ENCODE assay signal across 30 mouse cellular contexts in the genomic region with DNA sequence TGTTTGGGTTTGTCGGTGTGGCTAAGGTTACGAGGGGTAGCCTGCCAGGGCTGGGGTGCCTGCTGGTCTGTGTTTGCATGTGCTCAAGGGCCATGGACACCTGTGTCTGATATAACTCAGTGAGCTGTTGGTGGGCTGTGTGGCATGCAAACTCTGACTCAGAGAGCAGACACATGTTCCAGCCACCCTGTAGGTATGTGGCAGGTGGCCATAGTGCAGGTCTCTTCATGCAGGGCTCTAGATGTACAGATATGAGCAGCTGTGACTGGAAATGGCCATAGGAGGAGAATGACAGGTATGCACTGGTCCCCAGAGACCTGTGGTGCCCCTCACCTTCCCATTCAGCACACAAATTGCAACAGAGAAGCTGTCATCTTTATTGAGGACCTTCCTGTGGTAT. TPM values are rescaled to one million over a fixed set of nuclear protein-coding genes. Genes with fewer than 3 reads are reported as not detected.
DNase-seq lines count a peak whose midpoint lies in the region; ATAC-seq and TF ChIP-seq lines count a peak whose summit lies in the region.
"Had no signal": no experiment of that assay in that cellular context is flagged by ENCODE, and none has a peak within 500 bp of the region (broad histone marks: within the 10 kb centered on the region; RNA-seq: fewer than 3 reads in every experiment).

No protein-coding gene starts in this region.

- 0 out of 2 replicates have a peak overlapping the region, but pooled peaks have one; percentile 5 for H3K9ac ChIP-seq in midbrain, embryonic 15.5 days
- no peak overlapping the region for H3K9ac ChIP-seq in midbrain, embryonic 14.5 days (replicated peaks; ENCODE audit: low read length)
- H3K9ac ChIP-seq: embryonic facial prominence, embryonic 13.5 days; heart, embryonic 13.5 days; hindbrain, embryonic 12.5 days; hindbrain, embryonic 15.5 days had no signal

- H3K79me2 ChIP-seq in myocyte (ENCODE audit: control insufficient read depth, insufficient read depth): no peaks in the 10 kb centered on the region

- DNase-seq in midbrain, embryonic 14.5 days: no peak
- DNase-seq in urinary bladder, postnatal 25 days (ENCODE audit: low spot score): peak; percentile 51
- DNase-seq in urinary bladder, adult 2 months (ENCODE audit: low spot score): no peak
- DNase-seq in kidney, postnatal 14 days: no peak
- DNase-seq: adrenal gland, adult 2 months; adrenal gland, postnatal 14 days; cerebellum, adult 11 months; cerebellum, adult 2 months; cerebellum, adult 9-11 months; cerebellum, postnatal 25 days; embryo, embryonic 11 days; gastrocnemius, postnatal 10 days; gastrocnemius, postnatal 36 days; heart, adult 11 months; heart, postnatal 14 days; heart, postnatal 4 days had no signal

- ATAC-seq in midbrain, embryonic 15.5 days (replicated peaks): no peak
- no peak for ATAC-seq in midbrain, embryonic 14.5 days (ENCODE audit: low FRiP score, low TSS enrichment)
- ATAC-seq: CD4-positive, CD25-positive, alpha-beta regulatory T cell, adult 4 months; forebrain, embryonic 14.5 days had no signal

- no peak overlapping the region for H3K4me2 ChIP-seq in midbrain, embryonic 15.5 days
- H3K4me2 ChIP-seq in midbrain, embryonic 14.5 days (ENCODE audit: low read length): no peak overlapping the region
- H3K4me2 ChIP-seq in myocyte (ENCODE audit: low read depth): no peak overlapping the region
- H3K4me2 ChIP-seq: embryonic facial prominence, embryonic 13.5 days; heart, embryonic 13.5 days; hindbrain, embryonic 12.5 days; hindbrain, embryonic 15.5 days had no signal

- H3K4me1 ChIP-seq in midbrain, embryonic 15.5 days: peaks cover 10% of the 10 kb centered on the region
- H3K4me1 ChIP-seq in midbrain, embryonic 14.5 days (ENCODE audit: control insufficient read depth, insufficient read depth, low read length): peaks cover 7% of the 10 kb centered on the region

- H3ac ChIP-seq in myocyte (ENCODE audit: control insufficient read depth, insufficient read length): no peak overlapping the region

- H3K27ac ChIP-seq in midbrain, embryonic 15.5 days: no peak overlapping the region
- H3K27ac ChIP-seq in midbrain, embryonic 14.5 days (replicated peaks; ENCODE audit: low read depth, low read length): no peak overlapping the region
- H3K27ac ChIP-seq: embryonic facial prominence, embryonic 10.5 days; embryonic facial prominence, embryonic 13.5 days; forebrain, embryonic 10.5 days; heart, embryonic 13.5 days; hindbrain, embryonic 12.5 days; hindbrain, embryonic 15.5 days had no signal

- H3K27me3 ChIP-seq in midbrain, embryonic 15.5 days (replicated peaks): no peaks in the 10 kb centered on the region
- H3K27me3 ChIP-seq in midbrain, embryonic 14.5 days (ENCODE audit: control insufficient read depth, insufficient read depth, low read length): no peaks in the 10 kb centered on the region
- no peaks in the 10 kb centered on the region for H3K27me3 ChIP-seq in myocyte (ENCODE audit: control insufficient read depth, insufficient read depth, insufficient read length)
- H3K27me3 ChIP-seq: embryonic facial prominence, embryonic 13.5 days; heart, embryonic 13.5 days; hindbrain, embryonic 12.5 days; hindbrain, embryonic 15.5 days had no signal

- no peak overlapping the region for H3K4me3 ChIP-seq in midbrain, embryonic 15.5 days
- no peak overlapping the region for H3K4me3 ChIP-seq in midbrain, embryonic 14.5 days (replicated peaks; ENCODE audit: low read depth, low read length)
- H3K4me3 ChIP-seq in myocyte: no peak overlapping the region
- H3K4me3 ChIP-seq: embryonic facial prominence, embryonic 10.5 days; embryonic facial prominence, embryonic 13.5 days; erythroblast, embryonic 14.5 days; forebrain, embryonic 10.5 days; heart, embryonic 13.5 days; hindbrain, embryonic 12.5 days; hindbrain, embryonic 15.5 days had no signal

- WGBS in midbrain, embryonic 15.5 days: 93% methylated on average over 2 of the region's 2 CpGs
- WGBS in midbrain, embryonic 14.5 days: 90% methylated on average over 2 of the region's 2 CpGs

- no peaks in the 10 kb centered on the region for H3K9me3 ChIP-seq in midbrain, embryonic 15.5 days
- H3K9me3 ChIP-seq in midbrain, embryonic 14.5 days (ENCODE audit: control insufficient read depth, low read length): no peaks in the 10 kb centered on the region
- H3K9me3 ChIP-seq: embryonic facial prominence, embryonic 10.5 days; embryonic facial prominence, embryonic 13.5 days; forebrain, embryonic 10.5 days; heart, embryonic 13.5 days; hindbrain, embryonic 12.5 days; hindbrain, embryonic 15.5 days had no signal

- TF ChIP-seq POLR2A in myocyte (IDR thresholded peaks at IDR 0.05; ENCODE audit: insufficient read length, low read depth): no peak

- H3K36me3 ChIP-seq in midbrain, embryonic 15.5 days (replicated peaks): peaks cover 10% of the 10 kb centered on the region; the same call in 1 of the 2 replicates
- peaks cover 35% of the 10 kb centered on the region for H3K36me3 ChIP-seq in midbrain, embryonic 14.5 days (ENCODE audit: control insufficient read depth, insufficient read depth, low read length)
- H3K36me3 ChIP-seq in myocyte (ENCODE audit: control insufficient read depth, insufficient read depth): no peaks in the 10 kb centered on the region

TF ChIP-seq in myocyte, 11 proteins besides CTCF, POLR2A, EP300 and RAD21:
- TF ChIP-seq TCF3 (IDR thresholded peaks at IDR 0.05; ENCODE audit: insufficient read length, low read depth) (no peak), POLR2AphosphoS2 (IDR thresholded peaks at IDR 0.05; ENCODE audit: insufficient read length, low read depth) (peak; percentile 26)

RNA-seq across cellular contexts. Expression of a gene that starts 0.6 kb away (rescaled TPM):
- polyA plus RNA-seq in midbrain, embryonic 15.5 days (2015; fragmentation: Nextera tagmentation; extraction: Ambion mirVana): 0.89 and 2.0 TPM in 2 replicates
- 1.7 TPM in 1 of 2 replicates, not detected in the other for polyA plus RNA-seq in midbrain, embryonic 14.5 days (2014; fragmentation: Nextera tagmentation; extraction: Ambion mirVana)
- polyA plus RNA-seq in urinary bladder, adult 2 months (2012; rRNA removed): 0.43 and 1.2 TPM in 2 replicates
- 0.31 TPM for polyA plus RNA-seq in myocyte (2012; fragmentation: generic; extraction: Trizol)
- polyA plus RNA-seq: adrenal gland, adult 2 months; C2C12; cerebellum, adult 2 months; embryonic facial prominence, embryonic 10.5 days; erythroblast, embryonic 14.5 days; forebrain, embryonic 10.5 days; forebrain, embryonic 14.5 days; heart, embryonic 16.5 days; intestine, embryonic 14.5 days had no signal

RNA-seq across cellular contexts. Expression of a gene that starts 4.4 kb away (rescaled TPM):
- 111 and 112 TPM in 2 replicates for polyA plus RNA-seq in midbrain, embryonic 15.5 days (2015; fragmentation: Nextera tagmentation; extraction: Ambion mirVana)
- polyA plus RNA-seq in midbrain, embryonic 14.5 days (2014; fragmentation: Nextera tagmentation; extraction: Ambion mirVana): 88.8 and 95.8 TPM in 2 replicates
- 41.0 and 47.1 TPM in 2 replicates for polyA plus RNA-seq in urinary bladder, adult 2 months (2012; rRNA removed)
- 86.7 TPM for polyA plus RNA-seq in myocyte (2012; fragmentation: generic; extraction: Trizol)

RNA-seq across cellular contexts. Expression of a gene that starts 7.3 kb away (rescaled TPM):
- polyA plus RNA-seq in midbrain, embryonic 15.5 days (2015; fragmentation: Nextera tagmentation; extraction: Ambion mirVana): 84.5 and 86.2 TPM in 2 replicates
- polyA plus RNA-seq in midbrain, embryonic 14.5 days (2014; fragmentation: Nextera tagmentation; extraction: Ambion mirVana): 65.0 and 80.9 TPM in 2 replicates
- 38.9 and 54.7 TPM in 2 replicates for polyA plus RNA-seq in urinary bladder, adult 2 months (2012; rRNA removed)
- 26.8 TPM for polyA plus RNA-seq in myocyte (2012; fragmentation: generic; extraction: Trizol)

RNA-seq across cellular contexts. Expression of a gene that starts 13.4 kb away (rescaled TPM):
- polyA plus RNA-seq in midbrain, embryonic 15.5 days (2015; fragmentation: Nextera tagmentation; extraction: Ambion mirVana): 135 TPM in 2 replicates
- polyA plus RNA-seq in midbrain, embryonic 14.5 days (2014; fragmentation: Nextera tagmentation; extraction: Ambion mirVana): 141 and 154 TPM in 2 replicates
- polyA plus RNA-seq in urinary bladder, adult 2 months (2012; rRNA removed): 95.6 and 103 TPM in 2 replicates
- 166 TPM for polyA plus RNA-seq in myocyte (2012; fragmentation: generic; extraction: Trizol)

RNA-seq across cellular contexts. Expression of a gene that starts 14.0 kb away (rescaled TPM):
- polyA plus RNA-seq in midbrain, embryonic 15.5 days (2015; fragmentation: Nextera tagmentation; extraction: Ambion mirVana): 60.3 and 66.9 TPM in 2 replicates
- polyA plus RNA-seq in midbrain, embryonic 14.5 days (2014; fragmentation: Nextera tagmentation; extraction: Ambion mirVana): 53.9 and 58.2 TPM in 2 replicates
- 35.8 and 45.7 TPM in 2 replicates for polyA plus RNA-seq in urinary bladder, adult 2 months (2012; rRNA removed)
- 26.8 TPM for polyA plus RNA-seq in myocyte (2012; fragmentation: generic; extraction: Trizol)
